Mouse (Mus musculus) intestine, embryonic 16.5 days (tissue): ENCODE data around the gene Ston2. TPM values are rescaled to one million over a fixed set of nuclear protein-coding genes. Genes with fewer than 3 reads are reported as not detected.
A peak's percentile ranks its signal among the peaks of the same experiment; 100 is the strongest.

Experiments used
- ATAC-seq: fragments of 200-750 bp; cut with Nextera tagmentation; 2 replicates; pipeline ENCODE4 v1.8.0; 2017; ENCODE audit warnings: moderate TSS enrichment, moderate library complexity
- H3K27ac ChIP-seq: fragments of 300-500 bp; sonication (generic); 2 replicates; pipeline ENCODE4 v1.5.1; 2014; ENCODE audit warnings: mild to moderate bottlenecking, low read length
- H3K27me3 ChIP-seq: fragments of 300-500 bp; sonication (generic); replicated peaks from 2 replicates; pipeline ENCODE4 v1.6.1; 2014; ENCODE audit warnings: low read length, control low read depth, mixed read lengths; ENCODE audit not compliant: control insufficient read depth, insufficient read depth
- H3K36me3 ChIP-seq: fragments of 300-500 bp; sonication (generic); 2 replicates; pipeline ENCODE4 v1.6.1; 2014; ENCODE audit warnings: low read length, control low read depth; ENCODE audit not compliant: control insufficient read depth, insufficient read depth
- H3K4me1 ChIP-seq: fragments of 300-500 bp; sonication (generic); 2 replicates; pipeline ENCODE4 v1.6.1; 2014; ENCODE audit warnings: low read length, control low read depth, mixed read lengths; ENCODE audit not compliant: control insufficient read depth, insufficient read depth
- H3K4me2 ChIP-seq: fragments of 300-500 bp; sonication (generic); 2 replicates; pipeline ENCODE4 v1.6.1; 2014; ENCODE audit warnings: low read depth, low read length, control low read depth
- H3K4me3 ChIP-seq: fragments of 300-500 bp; sonication (generic); 2 replicates; pipeline ENCODE4 v1.5.1; 2014; ENCODE audit warnings: mild to moderate bottlenecking, low read length
- H3K9ac ChIP-seq: fragments of 300-500 bp; sonication (generic); 2 replicates; pipeline ENCODE4 v1.6.1; 2014; ENCODE audit warnings: low read depth, low read length
- H3K9me3 ChIP-seq: fragments of 300-500 bp; sonication (generic); 2 replicates; pipeline ENCODE4 v1.6.1; 2016; ENCODE audit warnings: low read length, control low read depth; ENCODE audit not compliant: control insufficient read depth
- WGBS: fragments of 180-500 bp; shearing (Covaris S2); extraction: QIAGEN DNeasy Blood & Tissue Kit; methylation state at CpG from one replicate; pipeline ENCODE4 v1.1.7; 2014; 5-methylcytosine and 5-hydroxymethylcytosine counted together
- polyA plus RNA-seq: library from polyadenylated mRNA; unstranded; fragments of >200 nt; fragmentation: Nextera tagmentation; extraction: Ambion mirVana; gene quantifications from 2 replicates; pipeline ENCODE4 v1.2.1, GENCODE M21; 2015

Ston2 gene
- polyA plus RNA-seq, 1 experiment from 2014 or later: 5.2 TPM

- Histone ChIP-seq H3K4me2 (no peak overlapping the region), H3K36me3 (peaks cover 2% of the 10 kb centered on the region; the same call in 1 of the 2 replicates), H3K9ac (no peak overlapping the region), H3K27me3 (no peaks in the 10 kb centered on the region), H3K9me3 (no peaks in the 10 kb centered on the region), H3K27ac (no peak overlapping the region), H3K4me3 (no peak overlapping the region), H3K4me1 (no peaks in the 10 kb centered on the region)
- ATAC-seq: peak; percentile 58; the same call in 1 of the 2 replicates
- 87% methylated on average over 8 of the region's 8 CpGs for WGBS
Measured at GRCm38 (mm10) chr12:91808911-91809310, 20.7 kb upstream of the Ston2 start.

GRCm38 (mm10) chr12:91807761-91808160, 19.6 kb upstream of the Ston2 start:
- Histone ChIP-seq H3K4me3 (no peak overlapping the region), H3K9me3 (no peaks in the 10 kb centered on the region), H3K36me3 (peaks cover 2% of the 10 kb centered on the region; the same call in 1 of the 2 replicates), H3K27me3 (no peaks in the 10 kb centered on the region), H3K4me2 (no peak overlapping the region), H3K9ac (no peak overlapping the region), H3K27ac (no peak overlapping the region), H3K4me1 (no peaks in the 10 kb centered on the region)
- no peak for ATAC-seq
- WGBS: 79% methylated on average over 6 of the region's 6 CpGs

GRCm38 (mm10) chr12:91807095-91807494, 18.9 kb upstream of the Ston2 start:
- Histone ChIP-seq H3K27me3 (no peaks in the 10 kb centered on the region), H3K4me3 (no peak overlapping the region), H3K9me3 (no peaks in the 10 kb centered on the region), H3K4me1 (no peaks in the 10 kb centered on the region), H3K9ac (no peak overlapping the region), H3K36me3 (peaks cover 2% of the 10 kb centered on the region; the same call in 1 of the 2 replicates), H3K4me2 (no peak overlapping the region), H3K27ac (no peak overlapping the region)
- ATAC-seq: no peak
- WGBS: 85% methylated on average over 11 of the region's 11 CpGs

DNA sequence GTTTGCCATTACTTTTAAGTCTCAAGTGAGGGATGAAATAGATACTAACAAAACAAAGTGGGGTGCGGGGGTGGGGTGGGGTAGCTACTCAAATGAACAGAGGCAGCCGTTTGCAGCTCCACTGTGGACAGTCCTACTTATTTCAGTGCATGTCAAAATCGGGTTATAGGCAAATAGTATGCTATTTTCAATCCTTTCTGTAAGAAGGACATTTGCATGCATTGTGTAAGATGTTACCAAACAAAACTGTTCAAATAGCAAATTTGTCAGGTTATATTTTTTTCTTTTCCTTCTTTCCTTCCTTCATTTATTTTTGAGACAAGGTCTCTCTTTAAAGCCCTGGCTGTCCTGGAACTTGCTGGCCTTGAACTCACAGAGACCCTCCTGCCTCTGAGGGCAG, 16.1 kb upstream of the Ston2 start:
- no peaks in the 10 kb centered on the region for H3K27me3 ChIP-seq
- WGBS: 88% methylated on average over 3 of the region's 3 CpGs

GRCm38 (mm10) chr12:91803207-91803932, 15.2 kb upstream of the Ston2 start:
- no peaks in the 10 kb centered on the region for H3K4me1 ChIP-seq
- ATAC-seq: no peak
- H3K4me3 ChIP-seq: no peak overlapping the region
- H3K9ac ChIP-seq: no peak overlapping the region
- no peaks in the 10 kb centered on the region for H3K9me3 ChIP-seq
- no peaks in the 10 kb centered on the region for H3K27me3 ChIP-seq
- WGBS: 80% methylated on average over 13 of the region's 13 CpGs
- H3K36me3 ChIP-seq: no peaks in the 10 kb centered on the region; the same call in 1 of the 2 replicates
- no peak overlapping the region for H3K27ac ChIP-seq
- no peak overlapping the region for H3K4me2 ChIP-seq

More for the DNA sequence above, 16.1 kb upstream of the Ston2 start:
- no peak overlapping the region for H3K9ac ChIP-seq
- H3K36me3 ChIP-seq: peaks cover 2% of the 10 kb centered on the region; the same call in 1 of the 2 replicates
- H3K27ac ChIP-seq: no peak overlapping the region
- no peaks in the 10 kb centered on the region for H3K9me3 ChIP-seq
- ATAC-seq: no peak
- no peaks in the 10 kb centered on the region for H3K4me1 ChIP-seq
- no peak overlapping the region for H3K4me2 ChIP-seq
- no peak overlapping the region for H3K4me3 ChIP-seq

- no peak for ATAC-seq
- H3K9ac ChIP-seq: no peak overlapping the region
- no peaks in the 10 kb centered on the region for H3K4me1 ChIP-seq
- H3K4me2 ChIP-seq: no peak overlapping the region
- H3K27me3 ChIP-seq: no peaks in the 10 kb centered on the region
- H3K27ac ChIP-seq: no peak overlapping the region
- H3K4me3 ChIP-seq: no peak overlapping the region
- H3K9me3 ChIP-seq: no peaks in the 10 kb centered on the region
- 90% methylated on average over 12 of the region's 12 CpGs for WGBS
- no peaks in the 10 kb centered on the region for H3K36me3 ChIP-seq
Measured at GRCm38 (mm10) chr12:91802586-91803206, 14.5 kb upstream of the Ston2 start.

DNA sequence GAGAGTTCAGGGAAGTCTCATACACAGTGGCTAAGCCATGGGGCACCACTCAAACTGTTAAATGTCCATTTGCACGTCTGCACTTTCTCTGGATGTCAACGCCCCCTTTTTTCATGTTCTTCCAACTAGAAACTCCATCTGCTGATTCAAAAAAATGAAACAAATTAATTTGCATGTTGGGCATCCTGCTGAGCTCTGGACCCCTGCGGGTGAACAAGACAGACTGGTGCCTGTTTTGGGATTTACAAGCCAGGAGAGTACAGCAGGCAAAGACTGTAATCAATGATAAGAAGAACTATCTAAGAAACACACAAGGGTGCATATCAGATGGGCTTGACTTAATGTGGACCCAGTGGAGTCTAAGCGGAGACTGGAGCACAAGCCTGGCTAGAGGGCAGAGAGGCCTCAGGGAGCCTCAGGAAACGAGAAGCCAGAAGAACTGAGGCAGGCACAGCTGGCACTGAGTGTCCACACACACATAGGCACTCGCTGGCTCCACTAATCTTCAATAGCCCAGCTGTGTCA, 12.7 kb upstream of the Ston2 start:
- no peak for ATAC-seq
- no peak overlapping the region for H3K9ac ChIP-seq
- H3K4me3 ChIP-seq: no peak overlapping the region
- H3K4me1 ChIP-seq: no peaks in the 10 kb centered on the region
- H3K27ac ChIP-seq: no peak overlapping the region
- H3K4me2 ChIP-seq: no peak overlapping the region
- 74% methylated on average over 6 of the region's 6 CpGs for WGBS
- no peaks in the 10 kb centered on the region for H3K9me3 ChIP-seq
- H3K36me3 ChIP-seq: no peaks in the 10 kb centered on the region
- H3K27me3 ChIP-seq: no peaks in the 10 kb centered on the region

DNA sequence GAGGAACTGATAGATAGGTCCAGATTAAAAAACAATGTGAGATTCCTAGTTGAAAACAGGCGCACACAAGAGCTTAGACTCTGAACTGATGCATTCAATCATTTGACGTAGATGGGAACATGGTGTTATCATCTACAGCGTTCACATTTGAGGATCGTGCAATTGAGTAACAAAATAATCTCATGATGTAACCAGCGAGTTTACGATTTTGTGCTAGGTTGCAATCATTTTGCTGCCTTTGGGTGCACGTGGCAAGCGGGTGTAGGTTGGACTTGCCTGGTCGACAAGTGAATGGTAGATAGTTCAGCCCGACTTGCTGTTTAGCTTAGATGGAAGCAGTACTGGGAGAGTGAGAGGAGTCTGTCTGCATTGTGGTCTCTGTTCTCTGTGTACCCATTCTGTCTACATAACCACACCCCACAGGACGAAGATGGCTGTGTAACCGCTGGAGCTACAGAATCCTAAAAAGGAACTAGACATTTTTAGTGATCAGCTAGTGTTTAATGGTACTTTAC, 11.7 kb upstream of the Ston2 start:
- no peaks in the 10 kb centered on the region for H3K27me3 ChIP-seq
- no peaks in the 10 kb centered on the region for H3K9me3 ChIP-seq
- no peak for ATAC-seq
- H3K27ac ChIP-seq: no peak overlapping the region
- no peaks in the 10 kb centered on the region for H3K4me1 ChIP-seq
- no peaks in the 10 kb centered on the region for H3K36me3 ChIP-seq
- no peak overlapping the region for H3K4me2 ChIP-seq
- WGBS: 73% methylated on average over 12 of the region's 12 CpGs
- no peak overlapping the region for H3K9ac ChIP-seq
- H3K4me3 ChIP-seq: no peak overlapping the region

GRCm38 (mm10) chr12:91799379-91799773, 11.2 kb upstream of the Ston2 start:
- no peak overlapping the region for H3K4me3 ChIP-seq
- H3K4me1 ChIP-seq: no peaks in the 10 kb centered on the region
- no peak overlapping the region for H3K9ac ChIP-seq
- no peak for ATAC-seq
- H3K27me3 ChIP-seq: no peaks in the 10 kb centered on the region
- WGBS: 20% methylated on average over 6 of the region's 6 CpGs
- H3K27ac ChIP-seq: no peak overlapping the region
- no peaks in the 10 kb centered on the region for H3K9me3 ChIP-seq
- no peaks in the 10 kb centered on the region for H3K36me3 ChIP-seq
- H3K4me2 ChIP-seq: no peak overlapping the region
